Comparison of ENCODE assay signal across 8 mouse cellular contexts in genomic region chr13:24565950-24566320, GRCm38 (mm10). TPM values are rescaled to one million over a fixed set of nuclear protein-coding genes. Genes with fewer than 3 reads are reported as not detected.
DNase-seq lines count a peak whose midpoint lies in the region; ATAC-seq lines count a peak whose summit lies in the region.

No protein-coding gene starts in this region.

- H3K9me3 ChIP-seq in neural tube, embryonic 11.5 days (ENCODE audit: control insufficient read depth, low read length): no peaks in the 10 kb centered on the region
- H3K9me3 ChIP-seq in limb, embryonic 10.5 days (replicated peaks): no peaks in the 10 kb centered on the region
- H3K9me3 ChIP-seq in midbrain, embryonic 16.5 days (replicated peaks; ENCODE audit: control insufficient read depth, low read length, poor library complexity, severe bottlenecking): no peaks in the 10 kb centered on the region

- no peak overlapping the region for H3K4me3 ChIP-seq in neural tube, embryonic 11.5 days (ENCODE audit: low read depth, low read length)
- H3K4me3 ChIP-seq in limb, embryonic 10.5 days: no peak overlapping the region
- no peak overlapping the region for H3K4me3 ChIP-seq in midbrain, embryonic 16.5 days (ENCODE audit: low read depth, low read length)

- 42% methylated on average over 3 of the region's 3 CpGs for WGBS in neural tube, embryonic 11.5 days
- 63% methylated on average over 3 of the region's 3 CpGs for WGBS in limb, embryonic 10.5 days
- WGBS in midbrain, embryonic 16.5 days: 21% methylated on average over 3 of the region's 3 CpGs

- H3K27ac ChIP-seq in neural tube, embryonic 11.5 days (ENCODE audit: low read depth, low read length): 0 out of 2 replicates have a peak overlapping the region, but pooled peaks have one; percentile 42
- H3K27ac ChIP-seq in limb, embryonic 10.5 days: 0 out of 2 replicates have a peak overlapping the region, but pooled peaks have one; percentile 30
- H3K27ac ChIP-seq in midbrain, embryonic 16.5 days (ENCODE audit: low read length): no peak overlapping the region; the same call in 1 of the 2 replicates

- intact Hi-C loops in left cerebral cortex, postnatal 10 days (cut with DNase I): no loop called here

- ATAC-seq in neural tube, embryonic 11.5 days (ENCODE audit: insufficient read depth, low FRiP score, low TSS enrichment): no peak
- 0 out of 2 replicates have a peak, but pooled peaks have one; percentile 33 for ATAC-seq in midbrain, embryonic 16.5 days

- no peak overlapping the region for H3K9ac ChIP-seq in neural tube, embryonic 11.5 days (ENCODE audit: low read length)
- no peak overlapping the region for H3K9ac ChIP-seq in midbrain, embryonic 16.5 days (ENCODE audit: low read depth, low read length)

- H3K4me1 ChIP-seq in neural tube, embryonic 11.5 days (ENCODE audit: control insufficient read depth, insufficient read depth, low read length): no peaks in the 10 kb centered on the region
- 0 out of 2 replicates have a peak, but pooled peaks cover 7% of the 10 kb centered on the region for H3K4me1 ChIP-seq in limb, embryonic 10.5 days
- peaks cover 3% of the 10 kb centered on the region; the same call in 1 of the 2 replicates for H3K4me1 ChIP-seq in midbrain, embryonic 16.5 days (ENCODE audit: control insufficient read depth, insufficient read depth, low read length)

- H3K36me3 ChIP-seq in neural tube, embryonic 11.5 days (ENCODE audit: control insufficient read depth, insufficient read depth, low read length): no peaks in the 10 kb centered on the region
- no peaks in the 10 kb centered on the region for H3K36me3 ChIP-seq in limb, embryonic 10.5 days
- H3K36me3 ChIP-seq in midbrain, embryonic 16.5 days (ENCODE audit: control insufficient read depth, insufficient read depth, low read length): no peaks in the 10 kb centered on the region

- no peak for DNase-seq in neural tube, embryonic 11.5 days (ENCODE audit: low spot score)
- no peak for DNase-seq in neural tube, embryonic 10.5 days (ENCODE audit: extremely low spot score, low spot score)
- peak; percentile 76 for DNase-seq in heart, adult 8-10 months (ENCODE audit: low spot score)
- DNase-seq in limb, embryonic 10.5 days (ENCODE audit: low spot score): no peak
- no peak for DNase-seq in right cerebral cortex, postnatal 25 days
- no peak for DNase-seq in left cerebral cortex, postnatal 10 days (ENCODE audit: extremely low spot score in 1 of 2, low spot score in 2 of 2)
- DNase-seq in cerebellum, adult 8-10 months: no peak

- no peaks in the 10 kb centered on the region for H3K27me3 ChIP-seq in neural tube, embryonic 11.5 days (ENCODE audit: control insufficient read depth, insufficient read depth, low read length)
- H3K27me3 ChIP-seq in limb, embryonic 10.5 days (ENCODE audit: low read depth, poor library complexity, severe bottlenecking): no peaks in the 10 kb centered on the region
- H3K27me3 ChIP-seq in midbrain, embryonic 16.5 days (ENCODE audit: control insufficient read depth, insufficient read depth, low read depth, low read length): no peaks in the 10 kb centered on the region

- H3K4me2 ChIP-seq in neural tube, embryonic 11.5 days (ENCODE audit: low read depth): no peak overlapping the region
- H3K4me2 ChIP-seq in midbrain, embryonic 16.5 days (ENCODE audit: low read length): no peak overlapping the region

RNA-seq across cellular contexts. Expression of gene Ripor2, which starts 16.1 kb away (rescaled TPM):
- 6.2 and 7.2 TPM in 2 replicates for polyA plus RNA-seq in neural tube, embryonic 11.5 days (2014; fragmentation: Nextera tagmentation; extraction: Ambion mirVana)
- total RNA-seq in heart, adult 8-10 months (2022): 10 to 100 TPM in 2 of 4 experiments, 1 to 10 TPM in 2; 3.9 to 11.7 (median 8.3) TPM
- polyA plus RNA-seq in limb, embryonic 10.5 days (2016; fragmentation: Nextera tagmentation; extraction: Ambion mirVana): 0.36 and 0.90 TPM in 2 replicates
- polyA plus RNA-seq in midbrain, embryonic 16.5 days (2015; fragmentation: Nextera tagmentation; extraction: Ambion mirVana): 31.8 and 33.8 TPM in 2 replicates
- 10 to 100 TPM; 69.2 to 71.9 TPM for total RNA-seq in left cerebral cortex, postnatal 10 days (2021)
